10 mouse cellular contexts compared by ENCODE assay signal in genomic region chr1:138191689-138192508, GRCm38 (mm10). TPM values are rescaled to one million over a fixed set of nuclear protein-coding genes. Genes with fewer than 3 reads are reported as not detected.
DNase-seq lines count a peak whose midpoint lies in the region; ATAC-seq and TF ChIP-seq lines count a peak whose summit lies in the region.
"Had no signal": no experiment of that assay in that cellular context is flagged by ENCODE, and none has a peak within 500 bp of the region (broad histone marks: within the 10 kb centered on the region; RNA-seq: fewer than 3 reads in every experiment).

No protein-coding gene starts in this region.

- H3K4me2 ChIP-seq in hindbrain, embryonic 14.5 days (replicated peaks): no peak overlapping the region

- DNase-seq in adrenal gland, adult (ENCODE audit: inconsistent age in 2 of 2, low spot score in 1 of 2): peak; percentile 7 to 36
- DNase-seq in adrenal gland, adult 8-10 months: no peak
- DNase-seq in MEL (ENCODE audit: low read depth, low spot score): peak; percentile 16
- DNase-seq in heart, postnatal 25 days (ENCODE audit: low spot score): peak; percentile 10
- DNase-seq in lung, adult 18-20 months: peak; percentile 43 to 59
- peak; percentile 89 for DNase-seq in spleen, postnatal 36 days (ENCODE audit: low spot score in 2 of 2)
- no peak for DNase-seq in forebrain, embryonic 10.5 days (ENCODE audit: extremely low spot score, low spot score)
- no peak for DNase-seq in hindbrain, embryonic 14.5 days (ENCODE audit: low spot score)

- no peak for TF ChIP-seq RAD21 in MEL (IDR thresholded peaks at IDR 0.05; ENCODE audit: low read depth, low read length)

- WGBS in forebrain, embryonic 10.5 days: 85% methylated on average over 8 of the region's 8 CpGs
- 84% methylated on average over 8 of the region's 8 CpGs for WGBS in hindbrain, embryonic 14.5 days

- no peaks in the 10 kb centered on the region for H3K79me2 ChIP-seq in MEL (ENCODE audit: control insufficient read depth, insufficient read depth, low read length, poor library complexity)

- intact Hi-C loops in heart, postnatal 25 days (cut with DNase I): loop anchor here (10.0 kb wide), 1 partner anchor 53 kb away; no protein-coding TSS in a partner anchor

- no peaks in the 10 kb centered on the region for H3K4me1 ChIP-seq in MEL (ENCODE audit: control insufficient read depth in 1 of 2, insufficient read depth in 2 of 2, low read length in 2 of 2)
- no peaks in the 10 kb centered on the region for H3K4me1 ChIP-seq in forebrain, embryonic 10.5 days
- H3K4me1 ChIP-seq in hindbrain, embryonic 14.5 days (replicated peaks; ENCODE audit: control insufficient read depth, insufficient read depth, low read length): no peaks in the 10 kb centered on the region

- H3K27me3 ChIP-seq in MEL (ENCODE audit: control insufficient read depth in 1 of 2, insufficient read depth in 2 of 2, low read length in 2 of 2): no peaks in the 10 kb centered on the region; a peak in 1 of 4 replicates
- H3K27me3 ChIP-seq in forebrain, embryonic 10.5 days (ENCODE audit: poor library complexity, severe bottlenecking): no peaks in the 10 kb centered on the region
- no peaks in the 10 kb centered on the region for H3K27me3 ChIP-seq in hindbrain, embryonic 14.5 days (ENCODE audit: control insufficient read depth, insufficient read depth, low read length)

- no peak overlapping the region for H3K9ac ChIP-seq in MEL (ENCODE audit: control insufficient read depth, low read depth, low read length, poor library complexity, severe bottlenecking)
- H3K9ac ChIP-seq in hindbrain, embryonic 14.5 days: no peak overlapping the region

- no peak for ATAC-seq in hindbrain, embryonic 14.5 days (ENCODE audit: low FRiP score)

- H3K9me3 ChIP-seq in MEL (replicated peaks; ENCODE audit: insufficient read depth, low read length): no peaks in the 10 kb centered on the region
- no peaks in the 10 kb centered on the region for H3K9me3 ChIP-seq in forebrain, embryonic 10.5 days
- no peaks in the 10 kb centered on the region for H3K9me3 ChIP-seq in hindbrain, embryonic 14.5 days (ENCODE audit: control insufficient read depth, low read length)

- H3K27ac ChIP-seq in MEL (ENCODE audit: control insufficient read depth, low read depth, low read length): no peak overlapping the region
- no peak overlapping the region for H3K27ac ChIP-seq in forebrain, embryonic 10.5 days
- no peak overlapping the region for H3K27ac ChIP-seq in hindbrain, embryonic 14.5 days

- no peaks in the 10 kb centered on the region for H3K36me3 ChIP-seq in MEL (ENCODE audit: control insufficient read depth in 1 of 2, insufficient read depth in 2 of 2, low read length in 2 of 2)
- no peaks in the 10 kb centered on the region for H3K36me3 ChIP-seq in forebrain, embryonic 10.5 days (replicated peaks)
- H3K36me3 ChIP-seq in hindbrain, embryonic 14.5 days (replicated peaks; ENCODE audit: control insufficient read depth, insufficient read depth): no peaks in the 10 kb centered on the region

- TF ChIP-seq EP300 in MEL (IDR thresholded peaks at IDR 0.05; ENCODE audit: low read depth in 1 of 2, low read length in 2 of 2): no peak

- no peak for TF ChIP-seq POLR2A in MEL (IDR thresholded peaks at IDR 0.05; ENCODE audit: control insufficient read depth in 1 of 2, insufficient read depth in 1 of 2, low read depth in 1 of 2, low read length in 2 of 2, poor library complexity in 1 of 2)

- no peak for TF ChIP-seq CTCF in MEL (IDR thresholded peaks at IDR 0.05 in 2 of 3, conservative IDR thresholded peaks at IDR 0.05 in 1 of 3; ENCODE audit: control insufficient read depth in 1 of 3, insufficient read depth in 1 of 3, low read depth in 2 of 3, low read length in 3 of 3, poor library complexity in 1 of 3, severe bottlenecking in 1 of 3)

- no peak overlapping the region for H3K4me3 ChIP-seq in MEL (ENCODE audit: control insufficient read depth in 1 of 2, insufficient read depth in 1 of 2, low read depth in 2 of 2, low read length in 2 of 2)
- H3K4me3 ChIP-seq in forebrain, embryonic 10.5 days: no peak overlapping the region
- no peak overlapping the region for H3K4me3 ChIP-seq in hindbrain, embryonic 14.5 days (replicated peaks; ENCODE audit: low read length)
- H3K4me3 ChIP-seq: erythroblast, embryonic 14.5 days had no signal

TF ChIP-seq in MEL, 35 proteins besides CTCF, POLR2A, EP300 and RAD21:
- no peak for TF ChIP-seq MAZ (IDR thresholded peaks at IDR 0.05; ENCODE audit: low read depth, low read length)
- TF ChIP-seq ZKSCAN1 (IDR thresholded peaks at IDR 0.05; ENCODE audit: low read depth, low read length): no peak
- TF ChIP-seq RCOR1 (IDR thresholded peaks at IDR 0.05; ENCODE audit: low read depth, low read length): no peak
- TF ChIP-seq BHLHE40 (IDR thresholded peaks at IDR 0.05; ENCODE audit: borderline replicate concordance, low read depth, low read length): no peak
- TF ChIP-seq GABPA (IDR thresholded peaks at IDR 0.05; ENCODE audit: low read depth, low read length): no peak
- TF ChIP-seq ZC3H11A (IDR thresholded peaks at IDR 0.05; ENCODE audit: low read depth, low read length): no peak
- no peak for TF ChIP-seq ZMIZ1 (IDR thresholded peaks at IDR 0.05; ENCODE audit: low read depth, low read length)
TF ChIP-seq in MEL: peak in this region for 0.

RNA-seq across cellular contexts. Expression of gene Ptprc, which starts 16.4 kb away (rescaled TPM):
- 10 to 100 TPM in 2 of 4 experiments, 1 to 10 TPM in 2; 6.8 to 18.3 (median 12.3) TPM for total RNA-seq in adrenal gland, adult 8-10 months (2022)
- 15.1 and 17.7 TPM in 2 replicates for total RNA-seq in MEL (2012; rRNA removed)
- polyA plus RNA-seq in MEL (2012; ENCODE audit: insufficient read depth in 1 of 2, insufficient read length in 2 of 2, low read depth in 1 of 2, low replicate concordance in 2 of 2, missing spikeins in 1 of 2): 10 to 100 TPM in 1 of 2 experiments, not detected in 1; 13.1 TPM
- total RNA-seq in heart, postnatal 25 days (2021): 1 to 10 TPM; 4.1 to 6.0 TPM
- 0.84 and 0.98 TPM in 2 replicates for polyA plus RNA-seq in forebrain, embryonic 10.5 days (2016; fragmentation: Nextera tagmentation; extraction: Ambion mirVana)
- 0.93 and 1.4 TPM in 2 replicates for polyA plus RNA-seq in hindbrain, embryonic 14.5 days (2014; fragmentation: Nextera tagmentation; extraction: Ambion mirVana)
- polyA plus RNA-seq: C2C12; erythroblast, embryonic 14.5 days had no signal

Comparison
In these comparisons a context has a peak if more than half of its experiments do, and no peak if none do; other contexts are left out.
1. DNase-seq: peak in adrenal gland, adult (2 of 2), MEL (single experiment), heart, postnatal 25 days (single experiment), lung, adult 18-20 months (2 of 2) and spleen, postnatal 36 days (2 of 2); none in adrenal gland, adult 8-10 months (single experiment), forebrain, embryonic 10.5 days (single experiment) and hindbrain, embryonic 14.5 days (single experiment).